Mouse (Mus musculus): ENCODE measurements around the gene Dnase2b. TPM values are rescaled to one million over a fixed set of nuclear protein-coding genes. Genes with fewer than 3 reads are reported as not detected.
A peak's percentile ranks its signal among the peaks of the same experiment; 100 is the strongest.

Gene Dnase2b
- total and polyA plus RNA-seq, 2 experiments, result 6.6 to 11.0 TPM

- H3K79me2 ChIP-seq (ENCODE audit: control insufficient read depth, insufficient read depth, low read length), result no peaks in the 10 kb centered on the region
- TF ChIP-seq CTCF (IDR thresholded peaks at IDR 0.05; ENCODE audit: low read depth, low read length) (no peak), POLR2A (IDR thresholded peaks at IDR 0.05; ENCODE audit: extremely low read depth, insufficient read depth, low read length) (no peak)
- H3K27me3 ChIP-seq (ENCODE audit: control insufficient read depth, insufficient read depth, low read length), result no peaks in the 10 kb centered on the region
- WGBS, result 73% methylated on average over 4 of the region's 4 CpGs
- H3K27ac ChIP-seq (replicated peaks; ENCODE audit: insufficient read depth, low read depth, low read length), result no peak overlapping the region
- H3K36me3 ChIP-seq (ENCODE audit: control insufficient read depth, insufficient read depth, low read length), result no peaks in the 10 kb centered on the region
- no peaks in the 10 kb centered on the region for H3K4me1 ChIP-seq (ENCODE audit: control insufficient read depth, insufficient read depth, low read length)
- no peak for DNase-seq (ENCODE audit: extremely low read depth, low read depth, low spot score)
- H3K4me3 ChIP-seq (ENCODE audit: insufficient read depth, low read depth, low read length), result no peak overlapping the region
- H3K9ac ChIP-seq (ENCODE audit: low read depth, low read length), result no peak overlapping the region
Observed at GRCm38 (mm10) chr3:146641818-146642427, 26.5 kb upstream of the Dnase2b start.

GRCm38 (mm10) chr3:146632506-146632905 lies 17.1 kb upstream of the Dnase2b start:
- no peak overlapping the region for H3K9ac ChIP-seq (ENCODE audit: low read depth, low read length)
- DNase-seq (ENCODE audit: extremely low read depth, low read depth, low spot score), result peak; percentile 71
- no peak overlapping the region for H3K4me3 ChIP-seq (ENCODE audit: insufficient read depth, low read depth, low read length)
- H3K27me3 ChIP-seq (ENCODE audit: control insufficient read depth, insufficient read depth, low read length), result no peaks in the 10 kb centered on the region
- no peaks in the 10 kb centered on the region for H3K79me2 ChIP-seq (ENCODE audit: control insufficient read depth, insufficient read depth, low read length)
- H3K27ac ChIP-seq (replicated peaks; ENCODE audit: insufficient read depth, low read depth, low read length), result no peak overlapping the region
- no peak for TF ChIP-seq POLR2A (IDR thresholded peaks at IDR 0.05; ENCODE audit: extremely low read depth, insufficient read depth, low read length)
- no peak for TF ChIP-seq CTCF (IDR thresholded peaks at IDR 0.05; ENCODE audit: low read depth, low read length)
- peaks cover 24% of the 10 kb centered on the region for H3K36me3 ChIP-seq (ENCODE audit: control insufficient read depth, insufficient read depth, low read length)
- no peaks in the 10 kb centered on the region for H3K4me1 ChIP-seq (ENCODE audit: control insufficient read depth, insufficient read depth, low read length)
- 66% methylated on average over 5 of the region's 5 CpGs for WGBS

GRCm38 (mm10) chr3:146628227-146628982 lies 13.0 kb upstream of the Dnase2b start:
- TF ChIP-seq POLR2A (IDR thresholded peaks at IDR 0.05; ENCODE audit: extremely low read depth, insufficient read depth, low read length), result no peak
- no peak for TF ChIP-seq CTCF (IDR thresholded peaks at IDR 0.05; ENCODE audit: low read depth, low read length)
- Histone ChIP-seq H3K4me3 (ENCODE audit: insufficient read depth, low read depth, low read length) (no peak overlapping the region), H3K79me2 (ENCODE audit: control insufficient read depth, insufficient read depth, low read length) (no peaks in the 10 kb centered on the region), H3K4me1 (ENCODE audit: control insufficient read depth, insufficient read depth, low read length) (no peaks in the 10 kb centered on the region), H3K27ac (replicated peaks; ENCODE audit: insufficient read depth, low read depth, low read length) (no peak overlapping the region), H3K27me3 (ENCODE audit: control insufficient read depth, insufficient read depth, low read length) (no peaks in the 10 kb centered on the region), H3K36me3 (ENCODE audit: control insufficient read depth, insufficient read depth, low read length) (peaks cover 61% of the 10 kb centered on the region), H3K9ac (ENCODE audit: low read depth, low read length) (no peak overlapping the region)
- WGBS, result 71% methylated on average over 8 of the region's 8 CpGs
- DNase-seq (ENCODE audit: extremely low read depth, low read depth, low spot score), result peak; percentile 30

GRCm38 (mm10) chr3:146625766-146626165 lies 10.4 kb upstream of the Dnase2b start:
- DNase-seq (ENCODE audit: extremely low read depth, low read depth, low spot score), result peak; percentile 17
- H3K27me3 ChIP-seq (ENCODE audit: control insufficient read depth, insufficient read depth, low read length), result no peaks in the 10 kb centered on the region
- H3K36me3 ChIP-seq (ENCODE audit: control insufficient read depth, insufficient read depth, low read length), result peaks cover 80% of the 10 kb centered on the region
- no peak overlapping the region for H3K9ac ChIP-seq (ENCODE audit: low read depth, low read length)
- no peak overlapping the region for H3K4me3 ChIP-seq (ENCODE audit: insufficient read depth, low read depth, low read length)
- H3K27ac ChIP-seq (replicated peaks; ENCODE audit: insufficient read depth, low read depth, low read length), result no peak overlapping the region
- no peaks in the 10 kb centered on the region for H3K4me1 ChIP-seq (ENCODE audit: control insufficient read depth, insufficient read depth, low read length)
- WGBS, result 89% methylated on average over 4 of the region's 4 CpGs
- H3K79me2 ChIP-seq (ENCODE audit: control insufficient read depth, insufficient read depth, low read length), result no peaks in the 10 kb centered on the region
- no peak for TF ChIP-seq POLR2A (IDR thresholded peaks at IDR 0.05; ENCODE audit: extremely low read depth, insufficient read depth, low read length)
- TF ChIP-seq CTCF (IDR thresholded peaks at IDR 0.05; ENCODE audit: low read depth, low read length), result no peak

DNA sequence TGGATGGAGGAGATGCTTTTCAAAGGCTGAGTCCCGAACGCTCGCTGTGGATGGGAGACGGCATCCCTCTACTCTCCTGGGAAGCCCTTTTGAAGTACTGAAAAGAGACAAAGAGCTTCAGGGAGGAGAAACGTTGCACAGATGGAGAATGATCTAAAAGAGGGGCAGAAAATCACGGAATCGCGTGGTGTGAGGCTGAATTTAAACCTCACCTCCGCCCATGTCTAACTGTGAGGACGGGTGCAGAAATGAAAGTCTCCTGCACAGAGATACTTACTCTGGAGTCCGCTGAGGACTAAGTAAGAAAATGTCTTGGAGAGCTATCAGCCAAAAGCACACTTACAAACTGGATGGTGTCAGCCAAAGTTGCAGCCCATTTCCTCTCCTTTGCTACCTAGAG lies 6.6 kb upstream of the Dnase2b start:
- Histone ChIP-seq H3K36me3 (ENCODE audit: control insufficient read depth, insufficient read depth, low read length) (peaks cover 85% of the 10 kb centered on the region), H3K27me3 (ENCODE audit: control insufficient read depth, insufficient read depth, low read length) (no peaks in the 10 kb centered on the region), H3K9ac (ENCODE audit: low read depth, low read length) (no peak overlapping the region), H3K79me2 (ENCODE audit: control insufficient read depth, insufficient read depth, low read length) (no peaks in the 10 kb centered on the region), H3K27ac (replicated peaks; ENCODE audit: insufficient read depth, low read depth, low read length) (no peak overlapping the region), H3K4me3 (ENCODE audit: insufficient read depth, low read depth, low read length) (no peak overlapping the region), H3K4me1 (ENCODE audit: control insufficient read depth, insufficient read depth, low read length) (no peaks in the 10 kb centered on the region; the same call in 1 of the 2 replicates)
- peak; percentile 37 for DNase-seq (ENCODE audit: extremely low read depth, low read depth, low spot score)
- 87% methylated on average over 11 of the region's 11 CpGs for WGBS
- no peak for TF ChIP-seq CTCF (IDR thresholded peaks at IDR 0.05; ENCODE audit: low read depth, low read length)
- TF ChIP-seq POLR2A (IDR thresholded peaks at IDR 0.05; ENCODE audit: extremely low read depth, insufficient read depth, low read length), result no peak

Measured in liver, adult 2 months (tissue).